Mouse (Mus musculus): ENCODE results near the gene Il11ra1. TPM values are rescaled to one million over a fixed set of nuclear protein-coding genes. Genes with fewer than 3 reads are reported as not detected.

The Il11ra1 gene
- polyA plus RNA-seq, 1 experiment: 0.14 TPM

GRCm38 (mm10) chr4:41663614-41664013, 36.2 kb upstream of the Il11ra1 start:
- Histone ChIP-seq H3K27me3 (ENCODE audit: control insufficient read depth) (no peaks in the 10 kb centered on the region), H3K9me3 (ENCODE audit: control insufficient read depth, low read length) (no peaks in the 10 kb centered on the region), H3K36me3 (ENCODE audit: control insufficient read depth) (no peaks in the 10 kb centered on the region), H3K4me3 (replicated peaks) (no peak overlapping the region), H3K4me1 (ENCODE audit: control insufficient read depth) (peaks cover 5% of the 10 kb centered on the region)
- TF ChIP-seq TAL1 (IDR thresholded peaks at IDR 0.05; ENCODE audit: low read length) (no peak), GATA1 (IDR thresholded peaks at IDR 0.05; ENCODE audit: low read length) (no peak)

- Histone ChIP-seq H3K4me1 (ENCODE audit: control insufficient read depth) (no peaks in the 10 kb centered on the region; the same call in none of the 2 replicates), H3K27me3 (ENCODE audit: control insufficient read depth) (no peaks in the 10 kb centered on the region), H3K36me3 (ENCODE audit: control insufficient read depth) (no peaks in the 10 kb centered on the region), H3K4me3 (replicated peaks) (no peak overlapping the region), H3K9me3 (ENCODE audit: control insufficient read depth, low read length) (no peaks in the 10 kb centered on the region)
- TF ChIP-seq TAL1 (IDR thresholded peaks at IDR 0.05; ENCODE audit: low read length): no peak
- no peak for TF ChIP-seq GATA1 (IDR thresholded peaks at IDR 0.05; ENCODE audit: low read length)
These were observed 35.3 kb upstream of the Il11ra1 start for GRCm38 (mm10) chr4:41664533-41664932.

DNA sequence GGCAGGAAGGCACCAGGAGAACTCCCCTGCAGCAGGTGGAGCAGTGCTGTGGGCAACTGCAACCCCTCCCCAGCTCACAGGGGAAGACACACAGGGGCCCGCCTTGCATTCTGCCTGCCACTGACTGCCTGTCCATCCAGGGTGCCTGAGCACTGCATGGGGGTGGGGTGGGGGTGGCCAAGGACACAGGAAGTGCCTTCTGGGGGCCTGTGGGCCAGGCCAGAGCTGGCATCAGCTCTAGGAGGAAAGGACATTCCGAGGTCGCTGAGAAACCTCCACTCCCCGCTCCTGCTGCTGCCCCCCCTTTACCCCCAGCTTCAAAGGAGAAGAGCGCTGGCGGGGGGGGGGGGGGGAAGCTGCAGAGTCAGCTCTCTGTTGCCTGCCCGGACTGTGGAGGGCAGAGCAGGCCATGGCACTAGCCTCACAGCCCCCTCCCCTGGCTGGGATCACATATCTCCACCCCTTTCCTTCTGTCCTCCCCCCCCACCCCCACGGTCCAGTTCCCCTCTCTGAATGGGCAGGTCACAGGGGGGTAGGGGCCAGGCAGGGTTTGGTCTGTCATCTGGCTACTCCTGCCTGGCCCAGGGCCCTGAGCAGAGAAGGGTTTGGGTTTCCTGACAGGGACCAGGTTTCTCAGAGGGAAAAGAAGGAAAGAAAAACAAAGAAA, 34.6 kb upstream of the Il11ra1 start:
- Histone ChIP-seq H3K36me3 (ENCODE audit: control insufficient read depth) (no peaks in the 10 kb centered on the region), H3K27me3 (ENCODE audit: control insufficient read depth) (no peaks in the 10 kb centered on the region), H3K4me1 (ENCODE audit: control insufficient read depth) (no peaks in the 10 kb centered on the region; the same call in none of the 2 replicates), H3K9me3 (ENCODE audit: control insufficient read depth, low read length) (no peaks in the 10 kb centered on the region), H3K4me3 (replicated peaks) (no peak overlapping the region)
- TF ChIP-seq TAL1 (IDR thresholded peaks at IDR 0.05; ENCODE audit: low read length): no peak
- no peak for TF ChIP-seq GATA1 (IDR thresholded peaks at IDR 0.05; ENCODE audit: low read length)

DNA sequence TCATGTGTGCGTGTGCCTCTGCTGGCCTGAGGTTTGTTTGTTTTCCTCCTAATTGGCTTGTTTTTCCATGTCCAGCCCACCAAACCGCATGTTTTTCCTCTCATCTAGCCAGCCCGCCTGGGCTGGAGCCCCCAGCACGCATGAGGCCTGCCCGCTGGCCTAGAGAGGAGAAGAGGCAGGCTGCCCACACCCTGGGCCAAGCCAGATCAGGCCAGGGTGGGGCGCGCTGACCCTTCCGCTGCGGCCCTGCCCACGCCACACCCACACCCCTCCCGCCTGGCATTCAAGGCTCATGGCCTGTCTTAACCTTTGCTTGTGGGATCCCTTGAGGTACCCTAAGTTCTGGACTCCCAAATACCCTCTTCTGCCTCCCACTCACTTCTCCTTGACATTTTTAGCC, 33.1 kb upstream of the Il11ra1 start:
- Histone ChIP-seq H3K27me3 (ENCODE audit: control insufficient read depth) (no peaks in the 10 kb centered on the region), H3K4me3 (replicated peaks) (no peak overlapping the region), H3K36me3 (ENCODE audit: control insufficient read depth) (no peaks in the 10 kb centered on the region), H3K9me3 (ENCODE audit: control insufficient read depth, low read length) (no peaks in the 10 kb centered on the region), H3K4me1 (ENCODE audit: control insufficient read depth) (no peaks in the 10 kb centered on the region; the same call in none of the 2 replicates)
- TF ChIP-seq GATA1 (IDR thresholded peaks at IDR 0.05; ENCODE audit: low read length): no peak
- no peak for TF ChIP-seq TAL1 (IDR thresholded peaks at IDR 0.05; ENCODE audit: low read length)

- Histone ChIP-seq H3K4me1 (ENCODE audit: control insufficient read depth) (no peaks in the 10 kb centered on the region; the same call in 1 of the 2 replicates), H3K27me3 (ENCODE audit: control insufficient read depth) (0 out of 2 replicates have a peak, but pooled peaks cover 2% of the 10 kb centered on the region), H3K36me3 (ENCODE audit: control insufficient read depth) (no peaks in the 10 kb centered on the region), H3K4me3 (replicated peaks) (no peak overlapping the region), H3K9me3 (ENCODE audit: control insufficient read depth, low read length) (no peaks in the 10 kb centered on the region)
- TF ChIP-seq TAL1 (IDR thresholded peaks at IDR 0.05; ENCODE audit: low read length) (no peak), GATA1 (IDR thresholded peaks at IDR 0.05; ENCODE audit: low read length) (no peak)
These were observed 29.0 kb upstream of the Il11ra1 start for GRCm38 (mm10) chr4:41670836-41671235.

- H3K4me3 ChIP-seq (replicated peaks): no peak overlapping the region
- TF ChIP-seq GATA1 (IDR thresholded peaks at IDR 0.05; ENCODE audit: low read length): no peak
- H3K36me3 ChIP-seq (ENCODE audit: control insufficient read depth): no peaks in the 10 kb centered on the region
- H3K4me1 ChIP-seq (ENCODE audit: control insufficient read depth): no peaks in the 10 kb centered on the region; the same call in 1 of the 2 replicates
- 0 out of 2 replicates have a peak, but pooled peaks cover 2% of the 10 kb centered on the region for H3K27me3 ChIP-seq (ENCODE audit: control insufficient read depth)
- H3K9me3 ChIP-seq (ENCODE audit: control insufficient read depth, low read length): no peaks in the 10 kb centered on the region
These were observed 28.3 kb upstream of the Il11ra1 start for GRCm38 (mm10) chr4:41671500-41671899.

GRCm38 (mm10) chr4:41671963-41672480, 27.8 kb upstream of the Il11ra1 start:
- Histone ChIP-seq H3K9me3 (ENCODE audit: control insufficient read depth, low read length) (no peaks in the 10 kb centered on the region), H3K4me1 (ENCODE audit: control insufficient read depth) (no peaks in the 10 kb centered on the region), H3K36me3 (ENCODE audit: control insufficient read depth) (no peaks in the 10 kb centered on the region), H3K4me3 (replicated peaks) (no peak overlapping the region), H3K27me3 (ENCODE audit: control insufficient read depth) (0 out of 2 replicates have a peak, but pooled peaks cover 2% of the 10 kb centered on the region)
- TF ChIP-seq TAL1 (IDR thresholded peaks at IDR 0.05; ENCODE audit: low read length): no peak
- no peak for TF ChIP-seq GATA1 (IDR thresholded peaks at IDR 0.05; ENCODE audit: low read length)

- H3K27me3 ChIP-seq (ENCODE audit: control insufficient read depth): 0 out of 2 replicates have a peak, but pooled peaks cover 2% of the 10 kb centered on the region
- no peaks in the 10 kb centered on the region for H3K4me1 ChIP-seq (ENCODE audit: control insufficient read depth)
- no peaks in the 10 kb centered on the region for H3K9me3 ChIP-seq (ENCODE audit: control insufficient read depth, low read length)
- H3K4me3 ChIP-seq (replicated peaks): no peak overlapping the region
- no peak for TF ChIP-seq TAL1 (IDR thresholded peaks at IDR 0.05; ENCODE audit: low read length)
- H3K36me3 ChIP-seq (ENCODE audit: control insufficient read depth): no peaks in the 10 kb centered on the region
These were observed 27.2 kb upstream of the Il11ra1 start for GRCm38 (mm10) chr4:41672522-41672963.

DNA sequence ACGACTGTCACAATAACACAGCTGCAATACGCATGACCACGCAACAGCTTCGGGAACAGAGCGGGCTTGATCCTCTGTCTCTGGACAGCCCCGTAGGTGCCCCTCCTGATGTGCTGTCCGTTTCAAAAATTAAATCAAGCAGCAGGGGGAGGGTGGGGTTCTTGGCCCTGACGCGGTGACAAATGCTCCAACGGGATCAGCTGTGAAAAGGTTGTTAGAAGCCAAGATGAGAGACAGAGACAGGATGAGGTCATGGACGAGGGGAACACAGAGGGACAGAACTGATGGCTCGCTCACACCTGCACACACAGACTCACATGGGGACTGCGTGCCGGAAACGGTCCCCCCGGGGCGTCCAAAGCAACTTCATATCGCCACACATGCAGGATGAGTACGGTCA, 26.6 kb upstream of the Il11ra1 start:
- Histone ChIP-seq H3K27me3 (ENCODE audit: control insufficient read depth) (0 out of 2 replicates have a peak, but pooled peaks cover 2% of the 10 kb centered on the region), H3K4me1 (ENCODE audit: control insufficient read depth) (no peaks in the 10 kb centered on the region), H3K4me3 (replicated peaks) (no peak overlapping the region), H3K36me3 (ENCODE audit: control insufficient read depth) (no peaks in the 10 kb centered on the region), H3K9me3 (ENCODE audit: control insufficient read depth, low read length) (no peaks in the 10 kb centered on the region)
- no peak for TF ChIP-seq TAL1 (IDR thresholded peaks at IDR 0.05; ENCODE audit: low read length)
- TF ChIP-seq GATA1 (IDR thresholded peaks at IDR 0.05; ENCODE audit: low read length): no peak

All from erythroblast, embryonic 14.5 days (primary cell).